Mouse (Mus musculus) cerebellum, adult 9-10 months (tissue): ENCODE results near the gene Pak3.

Source experiments
- DNase-seq: peaks from one replicate; pipeline ENCODE4 v3.0.0; 2022

Pak3 gene

GRCm38 (mm10) chrX:143664221-143665150 lies 146.1 kb downstream of the Pak3 start:
- peak; percentile 36 for DNase-seq

DNA sequence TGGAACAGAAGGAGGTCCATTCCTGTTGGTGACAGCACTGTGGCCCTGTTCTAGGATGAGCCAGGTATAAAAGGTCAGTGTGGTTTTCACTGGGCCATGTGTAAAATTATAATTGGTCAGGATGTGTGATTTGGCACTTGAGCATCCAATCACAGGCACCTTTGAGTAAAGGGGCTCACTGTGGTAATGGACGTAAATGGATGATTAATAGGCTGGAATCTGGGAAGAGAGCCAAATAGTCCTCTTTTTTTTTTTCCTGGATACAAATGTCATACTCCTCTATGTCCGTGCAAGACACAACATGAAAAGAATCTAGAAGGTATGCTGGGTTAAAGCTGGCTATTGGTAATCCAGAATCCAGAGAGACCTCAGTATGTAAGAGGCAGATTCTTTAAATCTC lies 147.4 kb downstream of the Pak3 start:
- DNase-seq: no peak

- peak; percentile 6 for DNase-seq
Measured at GRCm38 (mm10) chrX:143666991-143667390, 148.6 kb downstream of the Pak3 start.

DNA sequence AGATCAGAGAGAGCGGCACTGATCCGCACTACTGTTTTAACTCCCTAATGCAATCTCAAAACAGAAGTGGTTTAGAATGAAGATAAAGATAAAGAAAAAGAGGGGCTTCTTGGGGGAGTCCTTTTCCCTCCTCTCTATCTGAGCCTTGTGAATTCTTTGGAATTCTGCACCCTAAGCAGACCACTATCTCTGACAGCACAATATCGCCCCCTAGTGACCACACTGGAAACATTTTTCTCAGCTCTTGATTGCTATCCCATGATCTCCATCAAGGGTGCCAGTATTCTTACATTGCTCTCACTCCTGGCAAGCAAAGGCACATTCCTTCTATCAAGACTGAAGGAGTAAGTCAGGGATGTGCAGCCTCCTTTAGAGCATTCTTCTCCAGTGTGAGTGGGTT lies 149.9 kb downstream of the Pak3 start:
- DNase-seq: peak; percentile 39

DNA sequence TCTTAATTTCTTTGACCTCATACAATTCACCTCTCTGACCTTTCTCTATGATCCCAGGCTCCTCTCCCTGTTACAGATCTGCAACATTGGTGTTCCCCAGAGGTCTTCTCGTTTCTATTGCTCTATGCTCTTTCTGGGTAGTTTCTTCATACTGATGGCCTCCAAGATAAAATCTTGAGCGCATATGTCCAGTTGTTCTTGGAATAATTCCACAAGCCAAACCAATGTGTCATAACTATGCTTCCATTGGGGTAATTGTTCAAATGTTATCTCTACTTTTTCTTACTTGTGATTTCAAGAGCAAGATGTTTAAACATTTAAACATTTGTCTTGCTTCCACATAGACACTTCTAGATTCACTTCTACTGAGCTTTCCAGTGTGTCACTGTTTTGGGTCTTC lies 160.2 kb downstream of the Pak3 start:
- DNase-seq: no peak

DNA sequence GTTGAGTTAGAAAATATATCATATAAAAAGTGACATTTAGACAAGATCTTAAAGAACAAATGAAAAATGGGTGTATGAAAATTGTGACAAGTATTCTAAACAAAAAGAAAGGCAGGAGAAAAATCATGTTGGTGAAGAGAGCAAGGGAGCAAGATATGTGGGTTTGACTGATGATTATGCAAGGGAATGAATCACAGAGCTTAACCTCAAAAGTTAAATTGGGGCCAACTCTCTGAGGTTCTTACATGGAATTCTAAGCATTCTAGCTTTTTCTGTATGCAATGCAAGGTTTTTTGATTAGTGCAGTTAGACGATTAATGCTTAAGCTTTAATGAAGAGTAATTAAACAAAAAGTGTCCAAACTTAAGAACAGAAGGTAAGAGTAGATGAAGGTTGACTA lies 203.9 kb downstream of the Pak3 start:
- no peak for DNase-seq

- no peak for DNase-seq
Measured at GRCm38 (mm10) chrX:143725411-143725810, 207.0 kb downstream of the Pak3 start.

- no peak for DNase-seq
Measured at GRCm38 (mm10) chrX:143736035-143736434, 217.6 kb downstream of the Pak3 start.

DNA sequence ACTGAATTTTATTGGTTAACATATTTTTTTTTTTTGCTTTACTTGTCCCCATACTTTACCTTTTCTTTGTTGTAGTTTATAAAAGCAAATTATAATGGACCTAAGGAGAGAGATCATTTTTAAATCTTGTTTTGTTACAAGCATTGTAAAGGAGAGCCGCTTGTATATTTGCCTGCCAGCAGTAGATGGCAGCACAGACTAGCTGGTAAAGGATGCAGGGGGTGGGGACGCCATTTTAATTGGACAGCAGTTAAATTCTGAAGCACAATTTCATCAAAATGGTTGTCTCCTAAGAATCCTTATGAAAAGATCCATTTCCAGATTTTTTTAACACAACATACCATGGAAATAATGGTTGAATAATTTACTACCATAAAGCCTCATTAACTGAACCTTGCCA lies 220.8 kb downstream of the Pak3 start:
- peak; percentile 9 for DNase-seq

- DNase-seq: no peak
Measured at GRCm38 (mm10) chrX:143762556-143762955, 244.2 kb downstream of the Pak3 start.

GRCm38 (mm10) chrX:143815948-143816347 lies 297.6 kb downstream of the Pak3 start:
- DNase-seq: no peak

DNA sequence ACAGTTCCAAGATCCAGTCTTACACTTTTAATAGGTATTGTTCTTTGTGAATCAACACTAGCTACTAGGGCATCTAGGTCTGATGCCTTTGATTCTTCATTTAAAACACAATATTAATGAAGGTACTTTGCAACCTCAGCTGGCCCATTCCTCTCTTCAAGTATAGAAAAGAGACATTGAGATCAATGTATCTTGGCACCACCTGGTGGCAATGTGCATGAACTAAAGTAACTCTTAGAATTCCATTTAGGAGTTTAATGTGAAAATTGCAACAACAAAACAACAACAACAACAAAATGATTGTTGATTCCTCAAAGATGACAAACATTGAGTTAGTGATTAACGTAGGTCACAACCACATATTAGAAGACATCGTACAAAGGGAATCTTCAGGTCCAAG lies 300.6 kb downstream of the Pak3 start:
- DNase-seq: no peak

DNA sequence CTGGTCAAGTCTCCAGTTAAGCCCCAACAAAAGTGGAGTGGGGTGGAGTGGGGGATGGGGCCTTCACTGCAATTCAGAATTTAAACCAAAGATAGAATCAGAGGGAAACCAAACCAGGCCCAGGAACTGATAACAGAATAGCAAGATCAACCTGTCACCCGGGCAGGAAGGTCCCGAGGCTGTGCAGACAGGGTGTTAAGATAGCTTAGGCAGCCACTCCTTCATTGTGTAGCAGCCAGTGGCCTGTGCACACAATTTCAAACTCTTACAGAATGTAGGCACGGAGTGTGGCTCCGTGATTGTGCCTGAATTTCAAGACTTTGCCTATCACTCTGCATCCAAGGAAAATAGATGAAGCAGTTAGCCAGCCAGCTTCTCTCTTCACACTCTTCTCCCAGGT lies 308.1 kb downstream of the Pak3 start:
- DNase-seq: no peak

DNA sequence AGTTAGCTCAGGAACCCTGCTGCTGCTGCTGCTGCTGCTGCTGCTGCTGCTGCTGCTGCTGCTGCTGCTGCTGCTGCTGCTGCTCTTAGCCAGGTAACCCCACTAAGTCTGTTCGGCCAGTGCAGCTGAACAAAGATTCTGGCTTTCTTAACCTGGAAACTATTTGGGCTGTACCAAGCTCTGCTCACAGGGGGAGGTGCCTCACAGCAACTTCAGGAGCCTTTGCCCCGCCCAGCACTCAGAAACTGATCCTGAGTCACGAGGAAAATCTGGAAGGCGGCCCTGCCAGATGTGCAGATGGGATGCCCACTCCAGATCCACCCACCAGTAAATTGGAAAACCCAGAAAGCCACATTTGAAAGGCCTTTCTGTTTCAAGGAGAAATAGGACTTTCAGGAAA lies 308.8 kb downstream of the Pak3 start, which contains the start of gene Capn6:
Capn6 (minus strand) TSS at position 203 of the 400 bp plus-strand sequence.
- DNase-seq: no peak

- DNase-seq: no peak
Measured at GRCm38 (mm10) chrX:143846637-143847036, 328.2 kb downstream of the Pak3 start.
